Mouse (Mus musculus): ENCODE measurements around the gene Mnd1. TPM values are rescaled to one million over a fixed set of nuclear protein-coding genes. Genes with fewer than 3 reads are reported as not detected.

Gene Mnd1
- total and polyA plus RNA-seq, 3 experiments: 0.18 to 3.0 (median 2.0) TPM

DNA sequence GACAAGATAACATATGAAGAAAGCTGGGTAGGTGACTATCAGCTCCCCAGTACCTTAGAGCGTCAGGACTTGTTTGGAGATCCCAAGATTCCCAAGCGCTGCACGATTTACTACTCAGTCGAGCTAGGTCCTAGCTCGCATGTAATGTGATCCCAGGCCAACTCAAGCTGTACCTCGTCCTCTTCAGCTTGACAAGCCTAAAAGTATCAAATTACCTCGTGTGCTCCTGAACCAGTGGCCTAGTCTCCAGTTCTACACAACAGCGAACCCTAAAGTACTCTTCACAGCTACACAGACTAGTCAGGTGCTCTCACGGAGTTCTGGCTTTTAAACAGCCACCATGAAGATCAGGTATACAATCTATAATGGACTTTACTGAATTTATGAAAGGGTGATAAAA is 70.2 kb downstream of the Mnd1 start:
- TF ChIP-seq POLR2A (IDR thresholded peaks at IDR 0.05; ENCODE audit: insufficient read depth, low read depth, low read length) (no peak), EP300 (IDR thresholded peaks at IDR 0.05; ENCODE audit: insufficient read depth, low read depth, low read length) (no peak), CTCF (IDR thresholded peaks at IDR 0.05) (no peak)
- no peak overlapping the region for H3K9ac ChIP-seq (ENCODE audit: low read depth, low read length)
- intact Hi-C loops (cut with DNase I): no loop called here
- no peak overlapping the region for H3K27ac ChIP-seq
- H3K4me1 ChIP-seq (ENCODE audit: control insufficient read depth, insufficient read depth, low read length): no peaks in the 10 kb centered on the region
- no peaks in the 10 kb centered on the region for H3K79me2 ChIP-seq (replicated peaks; ENCODE audit: control insufficient read depth, insufficient read depth, low read length)
- DNase-seq: no peak
- 45% methylated on average over 9 of the region's 9 CpGs for WGBS
- H3K4me3 ChIP-seq: no peak overlapping the region
- H3K36me3 ChIP-seq (ENCODE audit: control insufficient read depth, insufficient read depth, low read length): no peaks in the 10 kb centered on the region
- no peaks in the 10 kb centered on the region for H3K27me3 ChIP-seq (ENCODE audit: control insufficient read depth, insufficient read depth, low read length)

DNA sequence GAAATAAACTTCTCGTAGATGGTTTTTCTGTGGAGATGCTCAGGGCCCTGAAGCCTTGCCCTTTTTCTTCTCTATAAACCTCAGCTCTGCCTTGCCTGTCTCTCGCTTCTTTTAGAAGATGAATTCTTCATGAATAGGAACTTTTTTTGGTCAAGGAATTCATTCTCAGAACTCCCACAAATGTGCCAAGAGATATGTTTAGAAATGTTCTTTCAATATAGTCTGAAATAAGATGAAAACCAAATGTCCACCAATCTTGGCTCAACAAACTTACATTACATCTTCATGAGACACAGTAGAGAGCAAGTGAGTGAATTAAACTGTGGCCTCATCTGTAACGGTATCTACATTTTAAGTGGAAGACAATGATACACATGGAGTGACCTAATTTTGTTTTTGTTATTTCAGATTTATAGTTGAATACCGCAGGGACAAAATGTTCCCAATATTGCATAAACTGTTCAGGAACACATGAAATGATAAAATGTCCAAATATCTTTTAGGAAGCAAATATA is 74.3 kb downstream of the Mnd1 start:
- TF ChIP-seq CTCF (IDR thresholded peaks at IDR 0.05): no peak
- no peak for TF ChIP-seq POLR2A (IDR thresholded peaks at IDR 0.05; ENCODE audit: insufficient read depth, low read depth, low read length)
- no peak for TF ChIP-seq EP300 (IDR thresholded peaks at IDR 0.05; ENCODE audit: insufficient read depth, low read depth, low read length)
- Histone ChIP-seq H3K4me3 (no peak overlapping the region), H3K27me3 (ENCODE audit: control insufficient read depth, insufficient read depth, low read length) (no peaks in the 10 kb centered on the region), H3K4me1 (ENCODE audit: control insufficient read depth, insufficient read depth, low read length) (no peaks in the 10 kb centered on the region; the same call in 1 of the 2 replicates), H3K36me3 (ENCODE audit: control insufficient read depth, insufficient read depth, low read length) (no peaks in the 10 kb centered on the region), H3K27ac (peak overlapping the region; percentile 11; the same call in 1 of the 2 replicates), H3K9ac (ENCODE audit: low read depth, low read length) (no peak overlapping the region), H3K79me2 (replicated peaks; ENCODE audit: control insufficient read depth, insufficient read depth, low read length) (no peaks in the 10 kb centered on the region)
- DNase-seq: no peak
- intact Hi-C loops (cut with DNase I): no loop called here
- WGBS: 78% methylated on average over 4 of the region's 4 CpGs

- H3K79me2 ChIP-seq (replicated peaks; ENCODE audit: control insufficient read depth, insufficient read depth, low read length): no peaks in the 10 kb centered on the region
- no peak overlapping the region for H3K9ac ChIP-seq (ENCODE audit: low read depth, low read length)
- no peaks in the 10 kb centered on the region for H3K36me3 ChIP-seq (ENCODE audit: control insufficient read depth, insufficient read depth, low read length)
- peak overlapping the region; percentile 31; the same call in 1 of the 2 replicates for H3K27ac ChIP-seq
- H3K4me1 ChIP-seq (ENCODE audit: control insufficient read depth, insufficient read depth, low read length): no peaks in the 10 kb centered on the region; the same call in 1 of the 2 replicates
- WGBS: 66% methylated on average over 7 of the region's 7 CpGs
- no peak overlapping the region for H3K4me3 ChIP-seq
- intact Hi-C loops (cut with DNase I): no loop called here
- no peak for TF ChIP-seq CTCF (IDR thresholded peaks at IDR 0.05)
- no peak for TF ChIP-seq EP300 (IDR thresholded peaks at IDR 0.05; ENCODE audit: insufficient read depth, low read depth, low read length)
- TF ChIP-seq POLR2A (IDR thresholded peaks at IDR 0.05; ENCODE audit: insufficient read depth, low read depth, low read length): no peak
- no peak for DNase-seq
- H3K27me3 ChIP-seq (ENCODE audit: control insufficient read depth, insufficient read depth, low read length): no peaks in the 10 kb centered on the region
Observed at GRCm38 (mm10) chr3:84080074-84080473, 75.5 kb downstream of the Mnd1 start.

DNA sequence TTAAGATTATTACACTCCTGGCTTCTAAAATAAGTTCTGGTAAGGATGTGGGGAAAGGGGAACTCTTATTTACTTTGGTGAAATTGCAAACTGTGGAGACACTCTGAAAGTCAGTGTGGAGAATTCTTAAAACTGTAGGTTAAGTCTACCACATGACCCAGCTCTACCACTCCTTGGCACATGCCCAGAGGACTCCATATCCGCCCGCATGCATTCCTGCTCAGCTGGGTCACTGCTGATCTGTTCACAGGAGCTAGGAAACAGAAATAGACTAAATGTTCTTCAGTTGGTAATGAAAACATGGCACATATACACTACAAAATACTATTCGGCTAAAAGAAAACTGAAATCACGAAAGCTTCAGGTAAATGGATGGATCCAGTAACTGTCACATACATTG is 78.1 kb downstream of the Mnd1 start:
- no peak overlapping the region for H3K27ac ChIP-seq
- H3K79me2 ChIP-seq (replicated peaks; ENCODE audit: control insufficient read depth, insufficient read depth, low read length): no peaks in the 10 kb centered on the region
- TF ChIP-seq CTCF (IDR thresholded peaks at IDR 0.05): no peak
- TF ChIP-seq EP300 (IDR thresholded peaks at IDR 0.05; ENCODE audit: insufficient read depth, low read depth, low read length): no peak
- no peaks in the 10 kb centered on the region for H3K27me3 ChIP-seq (ENCODE audit: control insufficient read depth, insufficient read depth, low read length)
- WGBS: 69% methylated on average over 4 of the region's 4 CpGs
- no peaks in the 10 kb centered on the region; the same call in 1 of the 2 replicates for H3K4me1 ChIP-seq (ENCODE audit: control insufficient read depth, insufficient read depth, low read length)
- DNase-seq: no peak
- H3K36me3 ChIP-seq (ENCODE audit: control insufficient read depth, insufficient read depth, low read length): no peaks in the 10 kb centered on the region
- intact Hi-C loops (cut with DNase I): no loop called here
- no peak overlapping the region for H3K9ac ChIP-seq (ENCODE audit: low read depth, low read length)
- no peak overlapping the region for H3K4me3 ChIP-seq

DNA sequence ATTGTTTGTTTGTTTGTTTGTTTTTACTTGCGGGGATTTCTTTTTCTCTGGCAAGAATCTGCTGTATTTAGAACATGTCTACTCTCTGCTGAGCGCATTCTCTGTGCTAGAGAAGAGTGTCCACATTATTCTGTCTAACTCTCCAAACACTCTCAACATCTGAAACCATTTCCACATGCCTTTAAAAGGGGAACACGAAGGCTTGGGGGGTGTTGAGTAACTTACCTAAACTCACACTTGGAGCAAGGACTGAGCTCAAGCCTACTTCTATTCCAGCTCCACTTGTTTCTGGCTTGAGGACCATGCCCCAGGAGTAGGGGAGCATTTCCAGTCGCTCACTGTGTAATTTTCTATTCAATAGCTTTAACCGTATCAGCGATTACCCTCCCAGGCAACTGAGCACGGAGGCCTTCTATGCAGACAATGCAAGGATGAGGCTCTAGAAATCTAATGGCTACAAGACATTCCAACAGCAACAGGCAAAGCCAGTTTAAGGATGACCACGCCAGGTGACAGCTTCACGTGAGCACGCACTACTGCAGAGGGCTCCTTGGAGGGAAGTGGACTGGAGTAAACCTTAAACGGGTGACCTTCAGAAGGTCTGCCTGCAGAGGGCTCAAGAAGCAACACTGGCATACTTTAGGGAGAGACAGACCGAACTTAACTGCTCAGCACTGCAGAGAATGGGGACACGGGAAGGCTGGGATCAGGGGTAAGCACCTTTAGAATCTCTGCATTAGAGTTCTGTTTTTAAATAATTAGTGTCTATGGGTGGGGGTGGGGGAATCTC is 78.8 kb downstream of the Mnd1 start:
- no peak for DNase-seq
- TF ChIP-seq CTCF (IDR thresholded peaks at IDR 0.05) (no peak), EP300 (IDR thresholded peaks at IDR 0.05; ENCODE audit: insufficient read depth, low read depth, low read length) (no peak), POLR2A (IDR thresholded peaks at IDR 0.05; ENCODE audit: insufficient read depth, low read depth, low read length) (no peak)
- H3K27ac ChIP-seq: no peak overlapping the region
- H3K9ac ChIP-seq (ENCODE audit: low read depth, low read length): no peak overlapping the region
- no peaks in the 10 kb centered on the region for H3K27me3 ChIP-seq (ENCODE audit: control insufficient read depth, insufficient read depth, low read length)
- intact Hi-C loops (cut with DNase I): no loop called here
- H3K4me3 ChIP-seq: no peak overlapping the region
- no peaks in the 10 kb centered on the region for H3K79me2 ChIP-seq (replicated peaks; ENCODE audit: control insufficient read depth, insufficient read depth, low read length)
- no peaks in the 10 kb centered on the region for H3K36me3 ChIP-seq (ENCODE audit: control insufficient read depth, insufficient read depth, low read length)
- WGBS: 83% methylated on average over 13 of the region's 13 CpGs
- H3K4me1 ChIP-seq (ENCODE audit: control insufficient read depth, insufficient read depth, low read length): no peaks in the 10 kb centered on the region; the same call in 1 of the 2 replicates

DNA sequence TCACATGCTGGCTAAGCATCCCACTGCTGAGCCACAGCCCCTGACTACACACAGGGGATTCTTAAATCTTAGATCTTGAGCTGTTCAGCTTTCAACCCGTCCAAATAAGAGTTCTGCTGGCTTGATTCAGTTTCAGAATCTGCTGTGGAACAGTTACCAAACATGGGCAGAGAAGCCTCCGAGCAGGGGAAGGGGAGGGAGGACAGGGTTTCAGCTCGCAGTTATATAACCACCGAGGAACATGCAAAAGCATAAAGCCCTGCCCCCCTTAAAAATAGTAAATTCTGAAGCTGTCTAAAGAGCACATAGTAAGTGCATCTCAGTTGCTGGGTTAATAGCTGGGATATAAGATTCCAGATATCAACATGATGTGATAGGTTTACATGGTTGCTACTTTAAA is 80.1 kb downstream of the Mnd1 start:
- intact Hi-C loops (cut with DNase I): no loop called here
- WGBS: 62% methylated on average over 4 of the region's 4 CpGs
- no peak for TF ChIP-seq CTCF (IDR thresholded peaks at IDR 0.05)
- TF ChIP-seq POLR2A (IDR thresholded peaks at IDR 0.05; ENCODE audit: insufficient read depth, low read depth, low read length): no peak
- TF ChIP-seq EP300 (IDR thresholded peaks at IDR 0.05; ENCODE audit: insufficient read depth, low read depth, low read length): no peak
- DNase-seq: no peak
- H3K27ac ChIP-seq: no peak overlapping the region
- no peaks in the 10 kb centered on the region for H3K79me2 ChIP-seq (replicated peaks; ENCODE audit: control insufficient read depth, insufficient read depth, low read length)
- no peak overlapping the region for H3K9ac ChIP-seq (ENCODE audit: low read depth, low read length)
- no peaks in the 10 kb centered on the region for H3K36me3 ChIP-seq (ENCODE audit: control insufficient read depth, insufficient read depth, low read length)
- no peaks in the 10 kb centered on the region for H3K27me3 ChIP-seq (ENCODE audit: control insufficient read depth, insufficient read depth, low read length)
- H3K4me3 ChIP-seq: no peak overlapping the region
- no peaks in the 10 kb centered on the region; the same call in 1 of the 2 replicates for H3K4me1 ChIP-seq (ENCODE audit: control insufficient read depth, insufficient read depth, low read length)

Measured in heart, adult 2 months (tissue).